Mouse (Mus musculus) brain, adult 10 weeks (tissue): Measurements from ENCODE around the gene Itgb1bp2. TPM values are rescaled to one million over a fixed set of nuclear protein-coding genes. Genes with fewer than 3 reads are reported as not detected.

Source experiments
- polyA plus RNA-seq: library from polyadenylated mRNA; stranded (reverse); fragments of 350-450 nt; fragmentation: Illumina TruSeq; extraction: RNeasy Lipid Tissue Mini Kit (QIAGEN cat#74804); gene quantifications from one replicate; pipeline ENCODE4 v1.2.3, GENCODE M21; 2015; ENCODE audit warnings: low read depth, low replicate concordance

Gene Itgb1bp2
- polyA plus RNA-seq = 0.80 TPM

GRCm38 (mm10) chrX:101448886-101449475 lies at the start of gene Itgb1bp2:
TSS of gene Itgb1bp2 (plus strand) at chrX:101449088.

GRCm38 (mm10) chrX:101420700-101421095 lies 28.2 kb upstream of the Itgb1bp2 start, which contains the start of gene Zmym3:
TSS of gene Zmym3 (minus strand) at chrX:101420849.

GRCm38 (mm10) chrX:101429142-101429949 lies 19.5 kb upstream of the Itgb1bp2 start, which contains the start of gene Nono:
TSS of gene Nono (plus strand) at chrX:101429318.

Other genes starting within 250 kb of the Itgb1bp2 start
- 57.6 TPM for gene Snx12, start 226.5 kb upstream of the Itgb1bp2 start, polyA plus RNA-seq
- 14.7 TPM for gene Foxo4, start 194.6 kb upstream of the Itgb1bp2 start, polyA plus RNA-seq
- not detected for gene Gm614, start 185.1 kb upstream of the Itgb1bp2 start, polyA plus RNA-seq
- 1.2 TPM for gene Il2rg, start 180.8 kb upstream of the Itgb1bp2 start, polyA plus RNA-seq
- not detected for gene Gm20489, start 180.1 kb upstream of the Itgb1bp2 start, polyA plus RNA-seq
- 25.8 TPM for gene Med12, start 175.1 kb upstream of the Itgb1bp2 start, polyA plus RNA-seq
- 33.2 TPM for gene Nlgn3, start 149.9 kb upstream of the Itgb1bp2 start, polyA plus RNA-seq
- 34.5 TPM for gene Gjb1, start 72.7 kb upstream of the Itgb1bp2 start, polyA plus RNA-seq
- gene Zmym3, start 28.2 kb upstream of the Itgb1bp2 start, polyA plus RNA-seq = 96.2 TPM
- gene Nono, start 19.8 kb upstream of the Itgb1bp2 start, polyA plus RNA-seq = 122 TPM
- gene Taf1, start 83.6 kb downstream of the Itgb1bp2 start, polyA plus RNA-seq = 35.0 TPM
- gene Ogt, start 191.0 kb downstream of the Itgb1bp2 start, polyA plus RNA-seq = 199 TPM